Mouse (Mus musculus) heart, postnatal 14 days (tissue): Measurements from ENCODE around the gene Pgm1. TPM values are rescaled to one million over a fixed set of nuclear protein-coding genes. Genes with fewer than 3 reads are reported as not detected.

Experiments used
- DNase-seq, 2 experiments: peaks; one replicate each; pipeline ENCODE4 v3.0.0; 2021 to 2022
- intact Hi-C: fragments of 180-260 bp; cut with DNase I; formaldehyde crosslinking; loops from one replicate; pipeline ENCODE4 v1.15.1; 2025
- long read RNA-seq, 2 experiments: library from polyadenylated mRNA; stranded (forward); transcript quantifications; one replicate each; pipeline ENCODE4 v2.0.0; 2021
- total RNA-seq, 2 experiments: library from RNA; stranded (reverse); gene quantifications; 2 replicates each; pipeline ENCODE4 v1.2.3; 2021

Gene Pgm1
- 100 to 1,000 TPM; 226 to 234 TPM for total RNA-seq
- long read RNA-seq, experiment 1, transcript Pgm1-201 (11 exons, 2,371 nt): major isoform, 405 of 466 reads
- long read RNA-seq, experiment 1, partial matches to known transcripts: 37 of 466 reads
- long read RNA-seq, experiment 1, other reads (novel, unspliced or antisense): 24 of 466 reads
- long read RNA-seq, experiment 2, transcript Pgm1-201 (11 exons, 2,371 nt): major isoform, 324 of 382 reads
- long read RNA-seq, experiment 2, partial matches to known transcripts: 39 of 382 reads
- long read RNA-seq, experiment 2, other reads (novel, unspliced or antisense): 19 of 382 reads

- peak; percentile 85 to 88 for DNase-seq
- intact Hi-C loops: no loop called here
These were observed at the start of gene Pgm1 for GRCm38 (mm10) chr4:99929149-99929612. Gene Pgm1, plus strand, starts transcription at chr4:99929414.

- intact Hi-C loops: no loop called here
- peak in 1 of 2 experiments; percentile 28 for DNase-seq
These were observed 47.3 kb upstream of the Pgm1 start for GRCm38 (mm10) chr4:99881882-99882281.

- intact Hi-C loops: no loop called here
- DNase-seq: no peak
These were observed 46.8 kb upstream of the Pgm1 start for GRCm38 (mm10) chr4:99882405-99882804.

- intact Hi-C loops: no loop called here
- no peak for DNase-seq
These were observed 15.2 kb upstream of the Pgm1 start for GRCm38 (mm10) chr4:99913894-99914451.

GRCm38 (mm10) chr4:99926380-99926779, 2.8 kb upstream of the Pgm1 start:
- intact Hi-C loops: no loop called here
- DNase-seq: no peak

- no peak for DNase-seq
- intact Hi-C loops: no loop called here
These were observed 693 bp upstream of the Pgm1 start for GRCm38 (mm10) chr4:99928521-99928920.

- intact Hi-C loops: no loop called here
- DNase-seq: peak; percentile 82 to 86
These were observed 651 bp downstream of the Pgm1 start, which contains the start of gene Itgb3bp for GRCm38 (mm10) chr4:99929613-99930517. Gene Itgb3bp, minus strand, starts transcription at chr4:99929813.

- intact Hi-C loops: no loop called here
These were observed 1.5 kb downstream of the Pgm1 start for GRCm38 (mm10) chr4:99930518-99931239.

GRCm38 (mm10) chr4:99931240-99931580, 2.0 kb downstream of the Pgm1 start:
- no peak for DNase-seq
- intact Hi-C loops: no loop called here

More at GRCm38 (mm10) chr4:99930518-99931239, 1.5 kb downstream of the Pgm1 start:
- peak; percentile 33 to 47 for DNase-seq

- peak; percentile 17 to 32 for DNase-seq
- intact Hi-C loops: no loop called here
These were observed 2.6 kb downstream of the Pgm1 start for GRCm38 (mm10) chr4:99931807-99932206.

- intact Hi-C loops: no loop called here
These were observed 5.6 kb downstream of the Pgm1 start for GRCm38 (mm10) chr4:99934859-99935258.

GRCm38 (mm10) chr4:99936278-99936677, 7.1 kb downstream of the Pgm1 start:
- intact Hi-C loops: no loop called here

More at GRCm38 (mm10) chr4:99934859-99935258, 5.6 kb downstream of the Pgm1 start:
- DNase-seq: no peak

GRCm38 (mm10) chr4:99939711-99940505, 10.7 kb downstream of the Pgm1 start:
- DNase-seq: no peak
- intact Hi-C loops: loop anchor here (5.0 to 10.0 kb wide), 2 partner anchors 155 to 467 kb away; partner anchors contain the start of gene Ror1

More at GRCm38 (mm10) chr4:99936278-99936677, 7.1 kb downstream of the Pgm1 start:
- DNase-seq: no peak

GRCm38 (mm10) chr4:99941655-99942414, 12.6 kb downstream of the Pgm1 start:
- DNase-seq: peak; percentile 44 to 52
- intact Hi-C loops: loop anchor here (5.0 to 10.0 kb wide), 2 partner anchors 153 to 465 kb away; partner anchors contain the start of gene Ror1

GRCm38 (mm10) chr4:99944606-99945005, 15.4 kb downstream of the Pgm1 start:
- intact Hi-C loops: loop anchor here (5.0 to 10.0 kb wide), 3 partner anchors 150 to 593 kb away; partner anchors contain the start of gene Ror1

GRCm38 (mm10) chr4:99945011-99945410, 15.8 kb downstream of the Pgm1 start:
- intact Hi-C loops: loop anchor here (5.0 to 10.0 kb wide), 2 partner anchors 150 to 592 kb away; partner anchors contain the start of gene Ror1
- DNase-seq: no peak

More at GRCm38 (mm10) chr4:99944606-99945005, 15.4 kb downstream of the Pgm1 start:
- DNase-seq: no peak

- intact Hi-C loops: loop anchor here (5.0 to 10.0 kb wide), 2 partner anchors 148 to 591 kb away; partner anchors contain the start of gene Ror1
- no peak for DNase-seq
These were observed 17.3 kb downstream of the Pgm1 start for GRCm38 (mm10) chr4:99946516-99946915.

GRCm38 (mm10) chr4:99947192-99947591, 18.0 kb downstream of the Pgm1 start:
- DNase-seq: no peak
- intact Hi-C loops: loop anchor here (5.0 to 10.0 kb wide), 2 partner anchors 148 to 590 kb away; partner anchors contain the start of gene Ror1
